Mouse (Mus musculus): ENCODE data around the gene Car5b.

Gene Car5b

GRCm38 (mm10) chrX:164027607-164028289, at the start of gene Car5b:
TSS of gene Car5b (minus strand) at chrX:164027997.
- peak; percentile 55 to 74 for DNase-seq

- DNase-seq, result peak; percentile 89 to 92
Observed at GRCm38 (mm10) chrX:164076040-164076775, 48.4 kb upstream of the Car5b start, which contains the start of gene Siah1b. TSS of gene Siah1b (minus strand) at chrX:164076493.

- no peak for DNase-seq
Observed at GRCm38 (mm10) chrX:164068968-164069367, 41.2 kb upstream of the Car5b start.

- peak; percentile 38 to 39 for DNase-seq
Observed at GRCm38 (mm10) chrX:164066185-164066584, 38.4 kb upstream of the Car5b start.

- no peak for DNase-seq
Observed at GRCm38 (mm10) chrX:164059070-164059469, 31.3 kb upstream of the Car5b start.

GRCm38 (mm10) chrX:164058523-164058922, 30.7 kb upstream of the Car5b start:
- DNase-seq, result no peak

GRCm38 (mm10) chrX:164055726-164056125, 27.9 kb upstream of the Car5b start:
- DNase-seq, result no peak

GRCm38 (mm10) chrX:164046736-164047135, 18.9 kb upstream of the Car5b start:
- no peak for DNase-seq

GRCm38 (mm10) chrX:164042069-164042468, 14.3 kb upstream of the Car5b start:
- no peak for DNase-seq

- DNase-seq, result no peak
Observed at GRCm38 (mm10) chrX:164038882-164039281, 11.1 kb upstream of the Car5b start.

- DNase-seq, result no peak
Observed at GRCm38 (mm10) chrX:164035931-164036330, 8.1 kb upstream of the Car5b start.

GRCm38 (mm10) chrX:164035401-164035800, 7.6 kb upstream of the Car5b start:
- DNase-seq, result no peak

GRCm38 (mm10) chrX:164032526-164032925, 4.7 kb upstream of the Car5b start:
- no peak for DNase-seq

GRCm38 (mm10) chrX:164015636-164016035, 12.2 kb downstream of the Car5b start:
- DNase-seq, result no peak

- DNase-seq, result no peak
Observed at GRCm38 (mm10) chrX:164014956-164015355, 12.8 kb downstream of the Car5b start.

- DNase-seq, result no peak
Observed at GRCm38 (mm10) chrX:164013318-164013717, 14.5 kb downstream of the Car5b start.

GRCm38 (mm10) chrX:164004809-164005208, 23.0 kb downstream of the Car5b start:
- DNase-seq, result no peak

- no peak for DNase-seq
Observed at GRCm38 (mm10) chrX:163999848-164000247, 27.9 kb downstream of the Car5b start.

GRCm38 (mm10) chrX:163996754-163997153, 31.0 kb downstream of the Car5b start:
- no peak for DNase-seq

- DNase-seq, result no peak
Observed at GRCm38 (mm10) chrX:163987718-163988374, 40.0 kb downstream of the Car5b start.

GRCm38 (mm10) chrX:163982129-163982528, 45.7 kb downstream of the Car5b start:
- no peak for DNase-seq

- no peak for DNase-seq
Observed at GRCm38 (mm10) chrX:163981500-163981899, 46.3 kb downstream of the Car5b start.

GRCm38 (mm10) chrX:163981092-163981491, 46.7 kb downstream of the Car5b start:
- DNase-seq, result no peak

- DNase-seq, result peak; percentile 86 to 91
Observed at GRCm38 (mm10) chrX:163958467-163958875, 69.3 kb downstream of the Car5b start, which contains the start of gene Zrsr2. TSS of gene Zrsr2 (minus strand) at chrX:163958661.

Measured in thymus, postnatal 36 days (tissue).